Comparison of ENCODE assay signal across 8 mouse cellular contexts in the genomic region with DNA sequence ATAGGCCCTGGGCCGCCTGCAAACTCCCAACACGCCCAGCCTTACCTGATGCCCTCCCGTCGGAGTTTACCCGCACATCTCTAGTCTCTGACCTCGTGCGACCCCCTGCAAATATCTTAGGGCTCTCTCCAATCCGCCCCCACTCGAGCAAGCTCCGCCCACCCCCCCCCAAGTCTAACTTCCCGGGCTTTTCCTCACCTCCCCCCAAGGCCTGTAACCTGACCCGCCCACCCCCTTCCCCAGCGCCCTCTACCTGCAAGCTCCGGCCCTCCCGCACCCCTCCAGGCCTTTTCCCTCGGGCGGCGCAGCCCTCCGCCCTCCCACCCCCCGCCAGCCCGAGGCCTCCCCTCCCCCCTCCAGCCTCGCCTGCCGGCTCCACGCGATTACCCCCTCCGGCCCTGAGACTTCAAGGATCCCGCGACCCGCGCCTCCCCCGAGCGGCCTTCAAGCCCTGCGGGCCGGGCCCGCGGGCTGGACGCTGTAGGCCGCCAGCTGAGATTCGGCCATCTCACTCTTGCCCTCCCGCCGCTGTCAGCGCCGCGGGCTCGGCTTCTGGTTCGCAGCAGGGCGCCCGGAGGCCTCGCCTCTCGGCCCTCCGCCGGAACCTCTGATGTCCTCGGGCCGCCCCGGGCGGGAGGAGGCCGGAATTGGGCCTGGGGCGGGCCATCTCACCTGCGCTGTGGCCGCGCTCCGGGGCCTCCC. TPM values are rescaled to one million over a fixed set of nuclear protein-coding genes. Genes with fewer than 3 reads are reported as not detected.
DNase-seq lines count a peak whose midpoint lies in the region; ATAC-seq lines count a peak whose summit lies in the region.

No protein-coding gene starts in this region.

- H3K4me3 ChIP-seq in hindbrain, embryonic 16.5 days (ENCODE audit: low read length): peak overlapping the region; percentile 94
- H3K4me3 ChIP-seq in liver, embryonic 16.5 days (ENCODE audit: low read depth, low read length): peak overlapping the region; percentile 97
- peak overlapping the region; percentile 100 for H3K4me3 ChIP-seq in stomach, embryonic 15.5 days (replicated peaks)

- H3K4me2 ChIP-seq in hindbrain, embryonic 16.5 days (ENCODE audit: low read length): peak overlapping the region; percentile 94
- H3K4me2 ChIP-seq in liver, embryonic 16.5 days (ENCODE audit: low read depth, low read length): peak overlapping the region; percentile 88
- H3K4me2 ChIP-seq in stomach, embryonic 15.5 days: peak overlapping the region; percentile 81

- DNase-seq in cerebellum, adult 9-10 months: no peak
- peak; percentile 46 for DNase-seq in 3T3-L1 (ENCODE audit: low read depth, low spot score)
- peak; percentile 76 for DNase-seq in embryo, embryonic 10.5 days (ENCODE audit: low spot score)
- no peak for DNase-seq in right cerebral cortex, postnatal 10 days (ENCODE audit: low spot score in 2 of 2)

- peaks cover 39% of the 10 kb centered on the region for H3K4me1 ChIP-seq in hindbrain, embryonic 16.5 days (ENCODE audit: control insufficient read depth, insufficient read depth, low read depth, low read length)
- peaks cover 48% of the 10 kb centered on the region for H3K4me1 ChIP-seq in liver, embryonic 16.5 days (ENCODE audit: control insufficient read depth, low read depth, low read length)
- peaks cover 40% of the 10 kb centered on the region for H3K4me1 ChIP-seq in stomach, embryonic 15.5 days

- H3K27ac ChIP-seq in hindbrain, embryonic 16.5 days (ENCODE audit: low read depth, low read length): peak overlapping the region; percentile 94
- H3K27ac ChIP-seq in liver, embryonic 16.5 days (ENCODE audit: low read length): peak overlapping the region; percentile 92
- peak overlapping the region; percentile 94 for H3K27ac ChIP-seq in stomach, embryonic 15.5 days

- peaks cover 8% of the 10 kb centered on the region for H3K36me3 ChIP-seq in hindbrain, embryonic 16.5 days (ENCODE audit: control insufficient read depth, insufficient read depth, low read length)
- H3K36me3 ChIP-seq in liver, embryonic 16.5 days (ENCODE audit: control insufficient read depth, insufficient read depth): peaks cover 2% of the 10 kb centered on the region; the same call in 1 of the 2 replicates
- H3K36me3 ChIP-seq in stomach, embryonic 15.5 days: 0 out of 2 replicates have a peak, but pooled peaks cover 14% of the 10 kb centered on the region

- H3K9ac ChIP-seq in hindbrain, embryonic 16.5 days (ENCODE audit: low read depth, low read length): peak overlapping the region; percentile 99
- peak overlapping the region; percentile 99 for H3K9ac ChIP-seq in liver, embryonic 16.5 days (ENCODE audit: low read depth, low read length)
- peak overlapping the region; percentile 100 for H3K9ac ChIP-seq in stomach, embryonic 15.5 days

- H3K9me3 ChIP-seq in hindbrain, embryonic 16.5 days (ENCODE audit: control insufficient read depth, low read length): no peaks in the 10 kb centered on the region
- no peaks in the 10 kb centered on the region for H3K9me3 ChIP-seq in liver, embryonic 16.5 days (replicated peaks; ENCODE audit: control insufficient read depth, low read length)
- no peaks in the 10 kb centered on the region for H3K9me3 ChIP-seq in stomach, embryonic 15.5 days

- WGBS in hindbrain, embryonic 16.5 days: under 1% methylated on average over 51 of the region's 62 CpGs
- 1% methylated on average over 51 of the region's 62 CpGs for WGBS in liver, embryonic 16.5 days (ENCODE audit: insufficient replicate concordance)
- WGBS in stomach, embryonic 15.5 days: under 1% methylated on average over 57 of the region's 62 CpGs

- ATAC-seq in cerebellum, adult (ENCODE audit: insufficient number of reproducible peaks, low FRiP score, low TSS enrichment): peak; percentile 23; the same call in 1 of the 2 replicates
- ATAC-seq in hindbrain, embryonic 16.5 days: peak; percentile 46; the same call in 1 of the 2 replicates
- ATAC-seq in liver, embryonic 16.5 days (ENCODE audit: low read depth): peak; percentile 42
- ATAC-seq in stomach, embryonic 15.5 days (ENCODE audit: insufficient read depth, low FRiP score, low read depth): peak; percentile 24

- no peaks in the 10 kb centered on the region for H3K27me3 ChIP-seq in hindbrain, embryonic 16.5 days (replicated peaks; ENCODE audit: control insufficient read depth, insufficient read depth, low read length)
- H3K27me3 ChIP-seq in liver, embryonic 16.5 days (ENCODE audit: control insufficient read depth, insufficient read depth, low read depth, low read length): no peaks in the 10 kb centered on the region
- H3K27me3 ChIP-seq in stomach, embryonic 15.5 days (replicated peaks): no peaks in the 10 kb centered on the region

RNA-seq across cellular contexts. Expression of gene Nacc1, which starts 0.5 kb away (rescaled TPM):
- polyA plus RNA-seq in hindbrain, embryonic 16.5 days (2015; fragmentation: Nextera tagmentation; extraction: Ambion mirVana): 12.4 and 15.5 TPM in 2 replicates
- polyA plus RNA-seq in liver, embryonic 16.5 days (2015; fragmentation: Nextera tagmentation; extraction: Ambion mirVana): 5.4 and 6.3 TPM in 2 replicates
- 15.8 and 17.4 TPM in 2 replicates for polyA plus RNA-seq in stomach, embryonic 15.5 days (2015; fragmentation: Nextera tagmentation; extraction: Ambion mirVana)

RNA-seq across cellular contexts. Expression of gene Trmt1, which starts 1.0 kb away (rescaled TPM):
- polyA plus RNA-seq in hindbrain, embryonic 16.5 days (2015; fragmentation: Nextera tagmentation; extraction: Ambion mirVana): 66.8 and 71.2 TPM in 2 replicates
- polyA plus RNA-seq in liver, embryonic 16.5 days (2015; fragmentation: Nextera tagmentation; extraction: Ambion mirVana): 27.3 and 27.7 TPM in 2 replicates
- 56.2 and 63.9 TPM in 2 replicates for polyA plus RNA-seq in stomach, embryonic 15.5 days (2015; fragmentation: Nextera tagmentation; extraction: Ambion mirVana)

RNA-seq across cellular contexts. Expression of gene Lyl1, which starts 14.1 kb away (rescaled TPM):
- polyA plus RNA-seq in hindbrain, embryonic 16.5 days (2015; fragmentation: Nextera tagmentation; extraction: Ambion mirVana): 2.6 and 3.2 TPM in 2 replicates
- polyA plus RNA-seq in liver, embryonic 16.5 days (2015; fragmentation: Nextera tagmentation; extraction: Ambion mirVana): 43.7 and 45.6 TPM in 2 replicates
- 7.1 and 9.7 TPM in 2 replicates for polyA plus RNA-seq in stomach, embryonic 15.5 days (2015; fragmentation: Nextera tagmentation; extraction: Ambion mirVana)

RNA-seq across cellular contexts. Expression of gene Ier2, which starts 24.5 kb away (rescaled TPM):
- 18.2 and 19.6 TPM in 2 replicates for polyA plus RNA-seq in hindbrain, embryonic 16.5 days (2015; fragmentation: Nextera tagmentation; extraction: Ambion mirVana)
- polyA plus RNA-seq in liver, embryonic 16.5 days (2015; fragmentation: Nextera tagmentation; extraction: Ambion mirVana): 17.3 and 20.3 TPM in 2 replicates
- polyA plus RNA-seq in stomach, embryonic 15.5 days (2015; fragmentation: Nextera tagmentation; extraction: Ambion mirVana): 86.4 and 90.3 TPM in 2 replicates

RNA-seq across cellular contexts. Expression of gene G430095P16Rik, which starts 35.7 kb away (rescaled TPM):
- 0.82 and 0.89 TPM in 2 replicates for polyA plus RNA-seq in hindbrain, embryonic 16.5 days (2015; fragmentation: Nextera tagmentation; extraction: Ambion mirVana)
- polyA plus RNA-seq in liver, embryonic 16.5 days (2015; fragmentation: Nextera tagmentation; extraction: Ambion mirVana): 7.0 and 7.8 TPM in 2 replicates
- 3.5 and 4.1 TPM in 2 replicates for polyA plus RNA-seq in stomach, embryonic 15.5 days (2015; fragmentation: Nextera tagmentation; extraction: Ambion mirVana)

Comparison
In these comparisons a context has a peak if more than half of its experiments do, and no peak if none do; other contexts are left out.
1. DNase-seq: peak in 3T3-L1 (single experiment) and embryo, embryonic 10.5 days (single experiment); none in cerebellum, adult 9-10 months (single experiment) and right cerebral cortex, postnatal 10 days (0 of 2).
2. Peak in every context shown above with its lines, with median percentiles within 50 percentile points of each other: ATAC-seq, H3K27ac ChIP-seq, H3K4me2 ChIP-seq, H3K4me3 ChIP-seq and H3K9ac ChIP-seq.